Mouse (Mus musculus): ENCODE data around the gene Naip1. TPM values are rescaled to one million over a fixed set of nuclear protein-coding genes. Genes with fewer than 3 reads are reported as not detected.
"Not testable (repeated sequence)": the region's sequence is repeated elsewhere in the genome, so short reads cannot be mapped to it uniquely, and the experiment has no call there.

The Naip1 gene
- total RNA-seq (2021): not detected
- long read RNA-seq, experiment 1: 0 reads
- long read RNA-seq, experiment 2: 0 reads

GRCm38 (mm10) chr13:100452415-100453127 is at the start of gene Naip1:
Gene Naip1 (minus strand): TSS chr13:100452869.
- DNase-seq: not testable (repeated sequence)

- DNase-seq: not testable (repeated sequence)
These were observed 47.0 kb upstream of the Naip1 start for GRCm38 (mm10) chr13:100499625-100500024.

DNA sequence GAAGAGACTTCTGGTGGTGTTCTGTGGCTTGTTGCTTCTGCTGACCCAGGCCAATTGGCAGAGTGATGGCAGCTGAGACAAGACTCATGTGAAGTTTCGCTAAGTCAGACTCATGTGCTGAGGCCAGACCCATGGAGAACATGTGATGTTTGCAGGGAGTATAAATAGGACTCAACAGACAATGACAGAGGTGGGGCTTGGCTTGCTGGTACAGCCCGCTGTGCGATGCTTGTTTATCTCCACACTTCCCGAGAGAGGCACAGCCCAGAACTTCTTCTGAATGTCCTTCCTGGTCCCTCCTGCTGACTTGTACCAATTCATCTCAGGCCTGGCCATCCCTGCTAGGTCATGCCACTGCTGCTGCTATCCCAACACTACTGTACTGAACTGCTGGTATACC is 42.7 kb upstream of the Naip1 start:
- DNase-seq: no peak

- DNase-seq: not testable (repeated sequence)
These were observed 41.7 kb upstream of the Naip1 start for GRCm38 (mm10) chr13:100494370-100494769.

GRCm38 (mm10) chr13:100493313-100493712 is 40.6 kb upstream of the Naip1 start:
- no peak for DNase-seq

DNA sequence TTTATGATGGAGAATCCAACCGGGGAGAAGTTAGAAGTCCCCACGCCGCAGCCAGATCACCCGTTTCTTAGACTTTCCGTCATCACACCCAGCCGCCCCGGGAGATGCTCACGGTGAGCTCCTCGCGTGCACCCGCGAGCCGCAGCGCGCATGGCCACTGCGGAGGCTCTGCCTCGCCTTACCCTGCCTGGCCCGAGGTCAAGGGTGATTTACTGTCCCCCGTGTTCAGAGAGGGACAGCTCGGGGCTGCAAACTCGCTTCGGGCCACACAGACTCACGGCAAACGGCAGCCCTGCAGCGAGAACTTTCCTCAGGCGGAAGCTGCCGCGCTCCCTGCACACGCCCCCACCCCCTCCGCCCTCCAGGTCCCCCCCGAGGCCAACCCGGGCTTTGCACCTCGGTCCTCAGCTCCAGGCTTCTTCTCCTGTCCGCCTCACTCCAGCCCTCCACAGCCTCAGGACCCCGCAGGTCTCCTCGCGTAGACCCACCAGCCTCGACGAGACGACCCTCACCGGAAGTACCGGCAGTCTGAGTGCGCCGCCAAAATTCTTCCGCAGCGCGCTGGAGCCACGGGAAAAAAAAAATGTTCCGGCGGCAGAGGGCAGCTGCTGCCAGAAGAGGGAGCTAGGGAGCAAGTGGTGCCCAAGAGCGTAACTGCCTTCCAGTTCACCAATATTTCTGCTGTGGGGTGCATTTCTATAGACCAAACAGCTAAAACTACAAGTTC is 39.6 kb upstream of the Naip1 start, which contains the start of gene Gtf2h2:
Gene Gtf2h2 (minus strand): TSS at position 519 of the 727 bp plus-strand sequence.
- peak; percentile 87 for DNase-seq

GRCm38 (mm10) chr13:100491623-100492022 is 39.0 kb upstream of the Naip1 start:
- DNase-seq: no peak

DNA sequence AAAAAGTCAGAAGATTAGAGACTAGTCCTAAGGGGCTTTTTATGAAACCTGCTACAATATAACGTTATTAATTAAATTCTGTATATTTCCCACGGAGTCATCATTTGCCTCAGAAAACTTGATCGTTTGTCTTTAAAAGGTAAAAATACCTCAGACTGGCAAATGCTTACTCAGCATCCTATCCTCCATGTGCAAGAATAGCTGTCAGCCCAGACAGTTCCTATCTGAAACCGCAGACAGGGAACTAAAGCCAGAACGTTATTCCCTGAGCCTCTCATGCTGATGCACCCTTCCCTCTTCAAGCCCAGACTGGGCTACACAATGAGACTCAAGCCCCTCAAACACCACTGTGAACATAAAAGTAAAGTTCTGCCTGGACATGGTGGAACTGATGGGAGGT is 37.8 kb upstream of the Naip1 start:
- DNase-seq: no peak

GRCm38 (mm10) chr13:100483610-100484009 is 30.9 kb upstream of the Naip1 start:
- no peak for DNase-seq

- DNase-seq: no peak
These were observed 11.0 kb upstream of the Naip1 start for GRCm38 (mm10) chr13:100463527-100464222.

- no peak for DNase-seq
These were observed 8.7 kb upstream of the Naip1 start for GRCm38 (mm10) chr13:100461336-100461735.

- DNase-seq: no peak
These were observed 3.2 kb downstream of the Naip1 start for GRCm38 (mm10) chr13:100449495-100449894.

GRCm38 (mm10) chr13:100440116-100440515 is 12.6 kb downstream of the Naip1 start:
- no peak for DNase-seq

GRCm38 (mm10) chr13:100438701-100439100 is 14.0 kb downstream of the Naip1 start:
- DNase-seq: no peak

DNA sequence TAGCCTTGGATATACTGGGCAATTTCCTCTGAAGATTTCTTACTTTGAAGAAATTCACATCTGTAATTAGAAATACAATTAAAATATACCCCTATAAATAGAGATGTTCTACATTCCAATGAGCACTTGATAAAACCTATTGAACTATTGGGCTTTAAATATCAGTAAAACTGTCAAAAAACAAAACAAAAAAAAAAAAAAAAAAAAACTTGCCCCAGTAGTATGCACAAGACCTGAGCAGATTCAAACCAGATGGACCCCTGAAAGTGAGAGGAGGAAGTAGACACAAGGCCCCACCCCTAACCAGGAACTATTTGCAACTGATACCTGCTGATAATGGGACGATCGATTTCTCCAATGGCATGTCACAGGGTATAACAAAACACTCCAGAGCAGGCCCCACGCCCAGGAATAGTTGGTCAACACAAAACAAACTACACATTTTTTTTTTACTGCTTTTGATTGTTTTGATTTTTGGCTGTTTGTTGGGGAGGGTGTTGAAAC is 15.3 kb downstream of the Naip1 start:
- no peak for DNase-seq

GRCm38 (mm10) chr13:100436556-100437163 is 16.0 kb downstream of the Naip1 start:
- DNase-seq: not testable (repeated sequence)

DNA sequence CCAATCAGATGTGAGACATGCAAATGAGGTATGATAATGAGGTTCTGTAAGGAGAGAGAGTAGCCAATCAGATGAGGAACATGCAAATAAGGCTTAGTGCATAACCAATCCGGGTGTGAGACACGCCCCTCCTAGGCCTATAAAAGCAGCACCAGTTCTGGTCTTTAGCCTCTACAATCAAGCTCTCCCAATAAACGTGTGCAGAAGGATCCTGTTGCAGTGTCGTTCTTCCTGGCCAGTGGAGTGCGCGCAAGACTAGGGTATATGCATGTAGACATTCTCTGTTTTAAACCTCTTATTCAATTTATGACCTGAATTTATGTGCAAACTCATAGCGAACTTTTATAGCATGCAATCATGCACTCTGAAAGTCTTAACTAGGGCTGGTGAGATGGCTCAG is 32.7 kb downstream of the Naip1 start:
- not testable (repeated sequence) for DNase-seq

DNA sequence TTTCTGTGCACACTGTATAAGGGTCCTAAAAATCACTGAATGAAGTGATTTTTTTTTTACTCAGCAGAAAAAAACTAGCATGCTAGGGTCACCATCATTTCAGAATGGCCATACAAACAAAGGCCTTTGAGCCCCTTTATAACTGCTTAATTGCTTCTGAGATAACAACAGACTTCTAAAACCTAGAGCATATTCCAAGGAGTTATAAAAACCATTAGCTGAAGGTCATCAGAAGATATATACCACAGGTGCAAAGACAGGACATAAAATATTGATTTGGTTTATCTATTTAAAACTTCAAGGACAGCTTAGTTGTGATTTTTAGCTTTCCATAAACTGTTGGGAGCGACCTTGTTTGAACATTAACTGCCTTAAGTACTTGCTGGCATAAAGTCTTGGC is 38.2 kb downstream of the Naip1 start:
- DNase-seq: no peak

DNA sequence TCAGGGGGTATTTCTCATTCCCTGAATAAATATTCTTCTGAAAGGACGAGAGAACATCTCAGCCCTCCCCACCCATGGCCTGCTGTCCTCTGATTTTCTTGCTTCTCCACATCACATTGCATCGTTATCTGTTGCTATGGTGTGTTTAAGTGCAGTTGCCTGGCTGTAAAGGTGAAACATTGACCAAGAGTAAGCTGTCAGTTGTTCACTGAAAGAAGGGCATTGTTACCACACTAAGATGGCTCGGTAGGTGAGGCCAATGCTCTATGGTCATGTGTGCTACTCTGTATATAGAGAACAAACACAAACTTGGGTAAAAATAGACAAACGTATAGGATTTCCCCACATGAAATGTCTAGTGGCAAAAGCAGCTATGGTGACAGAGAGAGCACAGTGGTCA is 42.8 kb downstream of the Naip1 start:
- no peak for DNase-seq

GRCm38 (mm10) chr13:100409181-100409580 is 43.5 kb downstream of the Naip1 start:
- DNase-seq: no peak

DNA sequence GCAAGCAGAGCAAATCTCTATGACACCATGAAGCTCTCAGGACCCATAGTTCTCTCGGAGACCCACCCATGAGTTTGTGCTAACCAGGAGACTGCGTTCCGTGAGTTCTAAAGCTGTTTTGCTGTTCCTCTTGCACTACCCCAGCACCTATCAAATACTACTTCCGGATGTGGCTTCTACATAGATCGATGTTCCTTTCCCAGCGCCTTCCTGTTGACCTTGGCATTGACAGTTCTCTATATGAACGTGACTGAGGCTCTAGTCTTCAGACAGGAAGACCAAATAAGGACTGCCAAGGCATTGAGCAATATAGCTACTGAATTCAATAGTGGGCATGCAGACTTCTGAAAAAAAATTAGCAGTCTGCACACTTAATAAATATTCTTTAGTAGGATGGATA is 44.4 kb downstream of the Naip1 start:
- DNase-seq: no peak

DNA sequence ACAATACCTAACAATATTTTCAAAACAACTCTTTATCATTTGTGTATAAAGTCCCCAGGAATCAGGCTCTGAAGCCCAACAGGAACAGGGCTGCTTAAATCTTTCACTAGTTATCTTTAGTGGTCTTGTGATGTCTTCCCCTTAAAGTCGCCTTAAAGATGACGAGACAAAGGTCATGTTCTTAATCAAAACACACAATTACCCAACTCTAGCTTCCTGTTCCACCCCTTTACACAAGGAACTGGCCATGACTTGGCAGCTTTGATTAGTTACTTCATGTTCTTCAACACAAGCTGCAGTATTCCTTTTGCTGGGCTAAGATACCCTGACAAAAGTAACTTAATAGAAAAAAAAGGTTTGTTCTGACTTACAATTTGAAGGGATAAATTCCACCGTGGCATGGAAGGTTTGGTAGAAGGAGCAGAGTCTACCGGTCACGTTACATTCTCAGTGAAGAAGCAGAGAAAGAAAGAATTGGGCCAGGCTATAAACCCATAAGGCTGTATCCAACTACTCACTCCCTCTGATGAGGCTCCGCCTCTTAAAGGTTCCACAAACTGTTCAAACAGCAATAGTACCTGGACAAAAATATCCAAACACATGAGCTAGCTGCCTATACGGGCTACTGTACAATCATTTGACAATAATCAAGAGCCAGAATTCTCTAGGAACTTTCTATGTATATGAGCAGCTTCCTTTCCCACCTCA is 49.6 kb downstream of the Naip1 start:
- DNase-seq: not testable (repeated sequence)

Data from gastrocnemius, postnatal 10 days (tissue).